Mouse (Mus musculus): ENCODE results near the gene Cep164. TPM values are rescaled to one million over a fixed set of nuclear protein-coding genes. Genes with fewer than 3 reads are reported as not detected.

Cep164 gene
- total and polyA plus RNA-seq, 3 experiments: 7.9 to 14.2 TPM; not detected in 1

DNA sequence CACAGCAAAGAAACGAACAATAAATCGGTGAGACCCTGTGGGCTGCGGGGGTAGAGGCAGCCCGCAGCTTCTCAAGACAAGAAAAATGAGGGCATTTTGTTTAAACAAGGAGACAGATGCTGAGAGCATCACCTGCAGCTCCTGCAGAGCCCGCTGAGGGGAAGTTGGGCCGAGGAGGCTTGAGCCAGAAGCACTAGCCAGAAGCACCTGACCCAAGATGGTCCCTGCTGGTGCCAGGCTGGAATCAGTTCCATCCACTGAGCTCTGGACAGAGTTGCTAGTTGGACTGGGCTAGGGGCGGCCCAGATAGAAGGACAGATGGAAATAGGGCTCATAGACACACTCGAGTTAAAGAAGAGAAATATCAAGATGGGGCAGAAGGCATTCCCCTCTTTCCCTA lies 61.3 kb downstream of the Cep164 start:
- H3K4me1 ChIP-seq (ENCODE audit: control insufficient read depth in 1 of 2, insufficient read depth in 2 of 2, low read length in 2 of 2): no peaks in the 10 kb centered on the region; a peak in 1 of 4 replicates
- TF ChIP-seq BHLHE40 (IDR thresholded peaks at IDR 0.05; ENCODE audit: borderline replicate concordance, low read depth, low read length) (no peak), MAX (IDR thresholded peaks at IDR 0.05; ENCODE audit: low read length) (no peak), ELF1 (IDR thresholded peaks at IDR 0.05; ENCODE audit: low read depth, low read length) (no peak), USF1 (IDR thresholded peaks at IDR 0.05; ENCODE audit: low read depth, low read length) (no peak), ZKSCAN1 (IDR thresholded peaks at IDR 0.05; ENCODE audit: low read depth, low read length) (no peak), MEF2A (IDR thresholded peaks at IDR 0.05; ENCODE audit: extremely low read depth, insufficient replicate concordance, low read depth, low read length, poor library complexity, severe bottlenecking) (no peak), E2F4 (IDR thresholded peaks at IDR 0.05; ENCODE audit: borderline replicate concordance, low read depth, low read length) (no peak), MYB (IDR thresholded peaks at IDR 0.05; ENCODE audit: low read depth, low read length) (no peak), EP300 (IDR thresholded peaks at IDR 0.05; ENCODE audit: low read depth in 1 of 2, low read length in 2 of 2) (no peak), ZC3H11A (IDR thresholded peaks at IDR 0.05; ENCODE audit: low read depth, low read length) (no peak), ZNF384 (IDR thresholded peaks at IDR 0.05; ENCODE audit: low read depth, low read length) (no peak), CTCF (IDR thresholded peaks at IDR 0.05 in 2 of 3, conservative IDR thresholded peaks at IDR 0.05 in 1 of 3; ENCODE audit: control insufficient read depth in 1 of 3, insufficient read depth in 1 of 3, low read depth in 2 of 3, low read length in 3 of 3, poor library complexity in 1 of 3, severe bottlenecking in 1 of 3) (no peak), POLR2AphosphoS5 (IDR thresholded peaks at IDR 0.05; ENCODE audit: borderline replicate concordance, low read depth, low read length) (no peak), ETS1 (IDR thresholded peaks at IDR 0.05; ENCODE audit: low read depth, low read length) (no peak), TAL1 (IDR thresholded peaks at IDR 0.05; ENCODE audit: low read length) (no peak), ZMIZ1 (IDR thresholded peaks at IDR 0.05; ENCODE audit: low read depth, low read length) (no peak), TCF12 (IDR thresholded peaks at IDR 0.05; ENCODE audit: low read depth, low read length) (no peak), POLR2AphosphoS2 (IDR thresholded peaks at IDR 0.05; ENCODE audit: low read length) (no peak), TBP (IDR thresholded peaks at IDR 0.05; ENCODE audit: low read depth, low read length) (no peak), SMC3 (IDR thresholded peaks at IDR 0.05; ENCODE audit: low read depth, low read length) (no peak)
- no peaks in the 10 kb centered on the region for H3K9me3 ChIP-seq (replicated peaks; ENCODE audit: insufficient read depth, low read length)
- H3K9ac ChIP-seq (ENCODE audit: control insufficient read depth, low read depth, low read length, poor library complexity, severe bottlenecking): no peak overlapping the region
- no peaks in the 10 kb centered on the region for H3K79me2 ChIP-seq (ENCODE audit: control insufficient read depth, insufficient read depth, low read length, poor library complexity)
- no peaks in the 10 kb centered on the region for H3K36me3 ChIP-seq (ENCODE audit: control insufficient read depth in 1 of 2, insufficient read depth in 2 of 2, low read length in 2 of 2)
- no peak overlapping the region for H3K4me3 ChIP-seq (ENCODE audit: control insufficient read depth in 1 of 2, insufficient read depth in 1 of 2, low read depth in 2 of 2, low read length in 2 of 2)
- H3K27me3 ChIP-seq (ENCODE audit: control insufficient read depth in 1 of 2, insufficient read depth in 2 of 2, low read length in 2 of 2): no peaks in the 10 kb centered on the region
- no peak overlapping the region for H3K27ac ChIP-seq (ENCODE audit: control insufficient read depth, low read depth, low read length)
- no peak for DNase-seq (ENCODE audit: low read depth, low spot score)

DNA sequence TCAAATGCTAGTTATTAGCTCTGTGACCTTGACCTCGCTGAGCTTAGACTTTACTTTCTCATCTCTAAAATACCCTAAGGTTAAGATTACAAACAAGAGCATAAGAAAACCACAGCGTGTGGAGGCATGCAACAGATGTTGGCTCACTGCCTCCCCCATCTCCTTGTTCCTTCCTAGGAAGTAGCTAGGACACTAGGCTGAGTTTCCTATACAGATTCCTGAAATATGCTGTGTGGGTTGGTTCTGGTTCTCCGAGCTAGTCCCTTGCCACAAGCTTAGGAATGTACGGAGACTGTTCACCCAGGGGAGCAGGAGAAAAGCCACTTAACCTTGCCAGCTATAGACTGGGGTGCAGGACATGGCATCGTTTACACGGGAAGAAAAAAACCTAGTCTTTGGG lies 62.3 kb downstream of the Cep164 start:
- Histone ChIP-seq H3K9me3 (replicated peaks; ENCODE audit: insufficient read depth, low read length) (no peaks in the 10 kb centered on the region), H3K36me3 (ENCODE audit: control insufficient read depth in 1 of 2, insufficient read depth in 2 of 2, low read length in 2 of 2) (no peaks in the 10 kb centered on the region), H3K9ac (ENCODE audit: control insufficient read depth, low read depth, low read length, poor library complexity, severe bottlenecking) (no peak overlapping the region), H3K4me1 (ENCODE audit: control insufficient read depth in 1 of 2, insufficient read depth in 2 of 2, low read length in 2 of 2) (no peaks in the 10 kb centered on the region; a peak in 1 of 4 replicates), H3K79me2 (ENCODE audit: control insufficient read depth, insufficient read depth, low read length, poor library complexity) (no peaks in the 10 kb centered on the region), H3K27me3 (ENCODE audit: control insufficient read depth in 1 of 2, insufficient read depth in 2 of 2, low read length in 2 of 2) (no peaks in the 10 kb centered on the region), H3K27ac (ENCODE audit: control insufficient read depth, low read depth, low read length) (no peak overlapping the region), H3K4me3 (ENCODE audit: control insufficient read depth in 1 of 2, insufficient read depth in 1 of 2, low read depth in 2 of 2, low read length in 2 of 2) (no peak overlapping the region)
- no peak for DNase-seq (ENCODE audit: low read depth, low spot score)
- TF ChIP-seq ZMIZ1 (IDR thresholded peaks at IDR 0.05; ENCODE audit: low read depth, low read length) (no peak), RAD21 (IDR thresholded peaks at IDR 0.05; ENCODE audit: low read depth, low read length) (no peak), CHD2 (IDR thresholded peaks at IDR 0.05; ENCODE audit: low read length) (no peak), SIN3A (IDR thresholded peaks at IDR 0.05; ENCODE audit: low read length) (no peak), CHD1 (IDR thresholded peaks at IDR 0.05; ENCODE audit: low read depth, low read length) (no peak)

All from MEL (cell line).